ENCODE assay signal across 14 mouse cellular contexts in the genomic region with DNA sequence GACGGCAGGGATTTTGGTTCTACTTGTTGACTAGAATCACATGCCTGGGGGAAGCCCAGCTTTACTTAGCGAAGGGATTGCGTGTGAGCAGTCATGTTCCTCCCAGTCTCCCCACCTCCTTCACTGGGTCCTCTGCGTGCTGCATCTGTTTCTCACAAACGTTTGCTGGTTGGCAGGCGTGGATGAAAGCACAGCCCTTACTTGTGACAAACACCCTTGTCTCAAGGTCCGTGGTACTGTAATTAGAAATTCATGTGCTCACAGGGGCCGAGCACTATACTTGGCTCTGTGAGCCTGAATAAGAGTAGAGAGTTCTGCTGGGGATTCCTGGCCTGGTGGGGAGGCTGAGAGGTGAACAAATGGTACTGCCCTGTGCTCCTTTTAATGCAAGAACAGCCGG.
A peak's percentile ranks its signal among the peaks of the same experiment; 100 is the strongest.
DNase-seq lines count a peak whose midpoint lies in the region; ATAC-seq and TF ChIP-seq lines count a peak whose summit lies in the region.
"Had no signal": no experiment of that assay in that cellular context is flagged by ENCODE, and none has a peak within 500 bp of the region (broad histone marks: within the 10 kb centered on the region; RNA-seq: fewer than 3 reads in every experiment).

No protein-coding gene starts in this region.

- TF ChIP-seq CTCF in heart, postnatal 0 days (IDR thresholded peaks at IDR 0.05; ENCODE audit: low read depth), result no peak

- no peaks in the 10 kb centered on the region for H3K36me3 ChIP-seq in heart, postnatal 0 days (replicated peaks; ENCODE audit: control insufficient read depth, insufficient read depth, low read length)
- no peaks in the 10 kb centered on the region for H3K36me3 ChIP-seq in neural tube, embryonic 15.5 days
- H3K36me3 ChIP-seq in liver, embryonic 12.5 days, result no peaks in the 10 kb centered on the region; the same call in 1 of the 2 replicates
- H3K36me3 ChIP-seq: lung, embryonic 15.5 days; stomach, embryonic 15.5 days had no signal

- DNase-seq in heart, postnatal 0 days (ENCODE audit: low spot score), result no peak
- no peak for DNase-seq in heart, adult 18-20 months
- peak; percentile 16 for DNase-seq in right cerebral cortex, postnatal 4 days
- no peak for DNase-seq in right cerebral cortex, postnatal 25 days
- DNase-seq in kidney, adult 18-20 months, result peak; percentile 52
- no peak for DNase-seq in c-Kit-positive CD71-positive TER-119-positive erythroid progenitor cells, embryonic 14.5 days (ENCODE audit: low spot score)
- DNase-seq: gastrocnemius, postnatal 10 days; retina, postnatal 1 day; thymus, postnatal 4 days had no signal

- H3K4me2 ChIP-seq in heart, postnatal 0 days (ENCODE audit: low read depth, low read length), result no peak overlapping the region
- no peak overlapping the region for H3K4me2 ChIP-seq in neural tube, embryonic 15.5 days
- H3K4me2 ChIP-seq in liver, embryonic 12.5 days, result no peak overlapping the region
- H3K4me2 ChIP-seq: lung, embryonic 15.5 days; stomach, embryonic 15.5 days had no signal

- WGBS in heart, postnatal 0 days, result 31% methylated on average over 9 of the region's 9 CpGs
- WGBS in neural tube, embryonic 15.5 days, result 52% methylated on average over 9 of the region's 9 CpGs
- WGBS in liver, embryonic 12.5 days (ENCODE audit: insufficient replicate concordance), result 80% methylated on average over 9 of the region's 9 CpGs

- no peak overlapping the region for H3K4me3 ChIP-seq in heart, postnatal 0 days (ENCODE audit: low read depth, low read length)
- H3K4me3 ChIP-seq in neural tube, embryonic 15.5 days (replicated peaks), result no peak overlapping the region
- no peak overlapping the region for H3K4me3 ChIP-seq in liver, embryonic 12.5 days
- H3K4me3 ChIP-seq: lung, embryonic 15.5 days; stomach, embryonic 15.5 days had no signal

- no peak overlapping the region for H3K9ac ChIP-seq in heart, postnatal 0 days (replicated peaks; ENCODE audit: low read depth, low read length)
- H3K9ac ChIP-seq in neural tube, embryonic 15.5 days (replicated peaks), result no peak overlapping the region
- H3K9ac ChIP-seq in liver, embryonic 12.5 days, result no peak overlapping the region
- H3K9ac ChIP-seq: lung, embryonic 15.5 days; stomach, embryonic 15.5 days had no signal

- H3K27ac ChIP-seq in heart, postnatal 0 days (ENCODE audit: low read depth), result peak overlapping the region; percentile 43
- no peak overlapping the region for H3K27ac ChIP-seq in neural tube, embryonic 15.5 days (replicated peaks)
- no peak overlapping the region for H3K27ac ChIP-seq in liver, embryonic 12.5 days
- H3K27ac ChIP-seq: lung, embryonic 15.5 days; stomach, embryonic 15.5 days had no signal

- no peaks in the 10 kb centered on the region for H3K9me3 ChIP-seq in heart, postnatal 0 days (replicated peaks; ENCODE audit: control insufficient read depth, low read length)
- no peaks in the 10 kb centered on the region for H3K9me3 ChIP-seq in neural tube, embryonic 15.5 days (replicated peaks)
- H3K9me3 ChIP-seq in liver, embryonic 12.5 days (replicated peaks), result no peaks in the 10 kb centered on the region
- H3K9me3 ChIP-seq: lung, embryonic 15.5 days; stomach, embryonic 15.5 days had no signal

- ATAC-seq in heart, postnatal 0 days (ENCODE audit: insufficient read depth, low read depth), result no peak
- ATAC-seq in neural tube, embryonic 15.5 days (ENCODE audit: low FRiP score), result 0 out of 2 replicates have a peak, but pooled peaks have one; percentile 18
- ATAC-seq in liver, embryonic 12.5 days, result no peak
- ATAC-seq: intestine, postnatal 0 days had no signal

- TF ChIP-seq EP300 in heart, postnatal 0 days (IDR thresholded peaks at IDR 0.05; ENCODE audit: low read depth), result no peak

- H3K27me3 ChIP-seq in heart, postnatal 0 days (ENCODE audit: control insufficient read depth, insufficient read depth, low read length), result no peaks in the 10 kb centered on the region
- H3K27me3 ChIP-seq in neural tube, embryonic 15.5 days (replicated peaks), result no peaks in the 10 kb centered on the region
- H3K27me3 ChIP-seq in liver, embryonic 12.5 days (replicated peaks), result no peaks in the 10 kb centered on the region
- H3K27me3 ChIP-seq: lung, embryonic 15.5 days; stomach, embryonic 15.5 days had no signal

- peaks cover 56% of the 10 kb centered on the region for H3K4me1 ChIP-seq in heart, postnatal 0 days (ENCODE audit: control insufficient read depth, insufficient read depth)
- H3K4me1 ChIP-seq in neural tube, embryonic 15.5 days, result peaks cover 47% of the 10 kb centered on the region
- H3K4me1 ChIP-seq in liver, embryonic 12.5 days, result peaks cover 65% of the 10 kb centered on the region

Comparison
In these comparisons a context has a peak if more than half of its experiments do, and no peak if none do; other contexts are left out.
1. DNase-seq: peak in right cerebral cortex, postnatal 4 days (single experiment) and kidney, adult 18-20 months (single experiment); none in heart, postnatal 0 days (single experiment), heart, adult 18-20 months (0 of 2), right cerebral cortex, postnatal 25 days (single experiment) and c-Kit-positive CD71-positive TER-119-positive erythroid progenitor cells, embryonic 14.5 days (single experiment).